Mouse (Mus musculus) heart, postnatal 0 days (tissue): Measurements from ENCODE around the gene Nectin2.

Experiments
- CTCF ChIP-seq: IDR thresholded peaks from 2 replicates; pipeline ENCODE4 v1.5.1; 2016; ENCODE audit warnings: antibody characterized with exemption, control low read depth, low read depth
- EP300 ChIP-seq: IDR thresholded peaks from 2 replicates; pipeline ENCODE4 v1.6.1; 2016; ENCODE audit warnings: antibody characterized with exemption, low read depth

GRCm38 (mm10) chr7:19781741-19782140 lies 31.5 kb upstream of the Nectin2 start:
- TF ChIP-seq CTCF, result no peak
- TF ChIP-seq EP300, result no peak
